Mouse (Mus musculus) lung, postnatal 0 days (tissue): ENCODE data around the gene Camta1.

Experiments used
- CTCF ChIP-seq: IDR thresholded peaks from 2 replicates; pipeline ENCODE4 v1.5.1; 2016; ENCODE audit warnings: antibody characterized with exemption, mild to moderate bottlenecking
- EP300 ChIP-seq: IDR thresholded peaks from 2 replicates; pipeline ENCODE4 v1.6.1; 2016; ENCODE audit warnings: antibody characterized with exemption, mild to moderate bottlenecking, control low read depth

DNA sequence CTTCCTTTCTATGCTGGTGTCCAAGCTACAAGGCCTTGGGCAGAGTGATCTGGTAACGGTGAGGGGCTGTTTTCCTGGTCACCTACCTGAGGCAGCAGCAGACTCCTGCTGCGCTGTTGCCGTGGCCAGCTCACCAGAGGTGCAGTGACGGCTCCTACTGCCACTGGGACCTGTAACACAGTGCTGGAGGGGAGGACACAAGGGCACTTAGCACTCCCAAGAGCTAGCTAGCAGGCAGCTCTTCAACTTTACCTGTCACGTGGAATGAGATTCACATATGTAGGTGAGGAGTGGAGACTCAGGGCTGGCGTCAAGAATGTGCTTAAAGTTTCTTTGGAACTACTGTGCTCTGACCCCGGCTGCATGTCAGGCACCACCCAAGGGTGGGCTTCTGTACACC lies 851.4 kb downstream of the Camta1 start:
- TF ChIP-seq EP300 (peak; percentile 25; the same call in 1 of the 2 replicates), CTCF (no peak)
